Mouse (Mus musculus) forebrain, postnatal 0 days (tissue): Measurements from ENCODE around the gene Soat2. TPM values are rescaled to one million over a fixed set of nuclear protein-coding genes. Genes with fewer than 3 reads are reported as not detected.
"Not testable (repeated sequence)": the region's sequence is repeated elsewhere in the genome, so short reads cannot be mapped to it uniquely, and the experiment has no call there.

ENCODE experiments used
- ATAC-seq: fragments of 200-750 bp; cut with Nextera tagmentation; 2 replicates; pipeline ENCODE4 v1.8.0; 2017; ENCODE audit warnings: mild to moderate bottlenecking, moderate library complexity
- DNase-seq: peaks from one replicate; pipeline ENCODE4 v3.0.0-alpha.2; 2015
- H3K27ac ChIP-seq: fragments of 300-500 bp; sonication (generic); 2 replicates; pipeline ENCODE4 v1.5.1; 2014; ENCODE audit warnings: low read depth, mild to moderate bottlenecking, antibody characterized with exemption, low read length, moderate library complexity, mixed read lengths
- H3K27me3 ChIP-seq: fragments of 300-500 bp; sonication (generic); 2 replicates; pipeline ENCODE4 v1.6.1; 2014; ENCODE audit warnings: mild to moderate bottlenecking, low read length, mixed read lengths; ENCODE audit not compliant: insufficient read depth
- H3K36me3 ChIP-seq: fragments of 300-500 bp; sonication (generic); 2 replicates; pipeline ENCODE4 v1.6.1; 2014; ENCODE audit warnings: mild to moderate bottlenecking, moderate library complexity; ENCODE audit not compliant: insufficient read depth
- H3K4me1 ChIP-seq: fragments of 300-500 bp; sonication (generic); 2 replicates; pipeline ENCODE4 v1.6.1; 2014; ENCODE audit warnings: antibody characterized with exemption; ENCODE audit not compliant: insufficient read depth
- H3K4me2 ChIP-seq: fragments of 300-500 bp; sonication (generic); 2 replicates; pipeline ENCODE4 v1.6.1; 2014; ENCODE audit warnings: low read depth, mild to moderate bottlenecking, moderate library complexity
- H3K4me3 ChIP-seq: fragments of 300-500 bp; sonication (generic); 2 replicates; pipeline ENCODE4 v1.5.1; 2014; ENCODE audit warnings: low read depth, low read length, mixed read lengths
- H3K9ac ChIP-seq: fragments of 300-500 bp; sonication (generic); 2 replicates; pipeline ENCODE4 v1.6.1; 2014; ENCODE audit warnings: mild to moderate bottlenecking
- H3K9me3 ChIP-seq: fragments of 300-500 bp; sonication (generic); 2 replicates; pipeline ENCODE4 v1.6.1; 2016; ENCODE audit warnings: low read length
- CTCF ChIP-seq: sonication (generic); IDR thresholded peaks from 2 replicates; pipeline ENCODE4 v1.5.1; 2016; ENCODE audit warnings: antibody characterized with exemption, control low read depth, low read depth
- WGBS: fragments of 180-500 bp; shearing (Covaris S2); extraction: QIAGEN DNeasy Blood & Tissue Kit; methylation state at CpG from one replicate; pipeline ENCODE4 v1.1.7; 2014; 5-methylcytosine and 5-hydroxymethylcytosine counted together
- polyA plus RNA-seq: library from polyadenylated mRNA; unstranded; fragments of >200 nt; fragmentation: Nextera tagmentation; extraction: Ambion mirVana; gene quantifications from 2 replicates; pipeline ENCODE4 v1.2.1, GENCODE M21; 2015
- total RNA-seq: library from RNA; depleted of rRNA; stranded (reverse); fragments of >200 nt; gene quantifications from 2 replicates; pipeline ENCODE4 v1.2.3, GENCODE M21; 2014

The Soat2 gene
- total and polyA plus RNA-seq, 2 experiments from 2014 or later = 0.10 to 0.12 TPM

GRCm38 (mm10) chr15:102146089-102146488 is 4.2 kb upstream of the Soat2 start:
- H3K36me3 ChIP-seq = no peaks in the 10 kb centered on the region
- H3K4me3 ChIP-seq = no peak overlapping the region
- no peaks in the 10 kb centered on the region for H3K4me1 ChIP-seq
- DNase-seq (no peak), ATAC-seq (no peak)
- TF ChIP-seq CTCF = no peak
- H3K4me2 ChIP-seq = no peak overlapping the region
- WGBS = 90% methylated on average over 5 of the region's 5 CpGs
- H3K27me3 ChIP-seq = peaks cover 14% of the 10 kb centered on the region
- no peaks in the 10 kb centered on the region for H3K9me3 ChIP-seq
- no peak overlapping the region for H3K27ac ChIP-seq
- H3K9ac ChIP-seq = no peak overlapping the region

- Histone ChIP-seq H3K9ac (no peak overlapping the region), H3K27ac (no peak overlapping the region), H3K27me3 (peaks cover 14% of the 10 kb centered on the region), H3K9me3 (no peaks in the 10 kb centered on the region), H3K4me3 (no peak overlapping the region), H3K4me2 (no peak overlapping the region), H3K36me3 (no peaks in the 10 kb centered on the region), H3K4me1 (no peaks in the 10 kb centered on the region)
- peak; percentile 51 for DNase-seq
- TF ChIP-seq CTCF = peak; percentile 87
- 3% methylated on average over 1 of the region's 1 CpGs for WGBS
- ATAC-seq = peak; percentile 53; the same call in 1 of the 2 replicates
These were observed 3.4 kb upstream of the Soat2 start for GRCm38 (mm10) chr15:102146882-102147281.

- ATAC-seq (no peak), DNase-seq (no peak)
- H3K4me1 ChIP-seq = no peaks in the 10 kb centered on the region
- 71% methylated on average over 16 of the region's 16 CpGs for WGBS
- H3K9me3 ChIP-seq = no peaks in the 10 kb centered on the region
- H3K4me2 ChIP-seq = no peak overlapping the region
- H3K27me3 ChIP-seq = peaks cover 14% of the 10 kb centered on the region
- no peak overlapping the region for H3K27ac ChIP-seq
- H3K9ac ChIP-seq = no peak overlapping the region
- no peak overlapping the region for H3K4me3 ChIP-seq
- no peaks in the 10 kb centered on the region for H3K36me3 ChIP-seq
- TF ChIP-seq CTCF = no peak
These were observed 2.5 kb upstream of the Soat2 start for GRCm38 (mm10) chr15:102147674-102148402.

- no peak overlapping the region for H3K4me2 ChIP-seq
- no peak for DNase-seq
- H3K9me3 ChIP-seq = no peaks in the 10 kb centered on the region
- TF ChIP-seq CTCF = no peak
- no peak for ATAC-seq
- H3K4me3 ChIP-seq = no peak overlapping the region
- no peaks in the 10 kb centered on the region for H3K4me1 ChIP-seq
- no peak overlapping the region for H3K9ac ChIP-seq
- H3K36me3 ChIP-seq = no peaks in the 10 kb centered on the region
- H3K27ac ChIP-seq = no peak overlapping the region
- 69% methylated on average over 4 of the region's 4 CpGs for WGBS
- H3K27me3 ChIP-seq = peaks cover 9% of the 10 kb centered on the region
These were observed 765 bp upstream of the Soat2 start for GRCm38 (mm10) chr15:102149561-102149960.

- Histone ChIP-seq H3K4me3 (no peak overlapping the region), H3K9me3 (no peaks in the 10 kb centered on the region), H3K27ac (no peak overlapping the region), H3K9ac (no peak overlapping the region), H3K36me3 (no peaks in the 10 kb centered on the region), H3K4me1 (no peaks in the 10 kb centered on the region), H3K4me2 (no peak overlapping the region), H3K27me3 (no peaks in the 10 kb centered on the region)
- WGBS = 38% methylated on average over 4 of the region's 4 CpGs
- ATAC-seq = no peak
- no peak for TF ChIP-seq CTCF
- DNase-seq = no peak
These were observed 2.3 kb downstream of the Soat2 start for GRCm38 (mm10) chr15:102152646-102153045.

- H3K9me3 ChIP-seq, H3K4me2 ChIP-seq, H3K9ac ChIP-seq, H3K36me3 ChIP-seq, DNase-seq, H3K27ac ChIP-seq, H3K4me3 ChIP-seq, H3K4me1 ChIP-seq, ATAC-seq, H3K27me3 ChIP-seq: not testable (repeated sequence)
- 90% methylated on average over 6 of the region's 6 CpGs for WGBS
These were observed 4.7 kb downstream of the Soat2 start for GRCm38 (mm10) chr15:102155006-102155405.

GRCm38 (mm10) chr15:102156836-102157235 is 6.5 kb downstream of the Soat2 start:
- H3K4me1 ChIP-seq = no peaks in the 10 kb centered on the region
- H3K27ac ChIP-seq = no peak overlapping the region
- H3K9me3 ChIP-seq = no peaks in the 10 kb centered on the region
- DNase-seq (peak; percentile 27), ATAC-seq (no peak)
- no peak overlapping the region for H3K4me2 ChIP-seq
- no peak overlapping the region for H3K4me3 ChIP-seq
- WGBS = 34% methylated on average over 20 of the region's 20 CpGs
- no peak overlapping the region for H3K9ac ChIP-seq
- no peaks in the 10 kb centered on the region for H3K36me3 ChIP-seq
- TF ChIP-seq CTCF = no peak
- H3K27me3 ChIP-seq = no peaks in the 10 kb centered on the region
